Mouse (Mus musculus) myocyte (in vitro differentiated cells): ENCODE data around the gene Tasp1. TPM values are rescaled to one million over a fixed set of nuclear protein-coding genes. Genes with fewer than 3 reads are reported as not detected.
A peak's percentile ranks its signal among the peaks of the same experiment; 100 is the strongest.

ENCODE experiments used
- H3K27me3 ChIP-seq: one replicate; pipeline ENCODE4 v1.6.1; 2011; ENCODE audit not compliant: control insufficient read depth, insufficient read depth, insufficient read length
- H3K36me3 ChIP-seq: one replicate; pipeline ENCODE4 v1.6.1; 2011; ENCODE audit not compliant: control insufficient read depth, insufficient read depth
- H3K4me2 ChIP-seq: one replicate; pipeline ENCODE4 v1.6.1; 2011; ENCODE audit warnings: low read depth, control low read depth
- H3K4me3 ChIP-seq: one replicate; pipeline ENCODE4 v1.5.1; 2011; ENCODE audit warnings: mild to moderate bottlenecking, control low read depth, moderate library complexity
- H3K79me2 ChIP-seq: one replicate; pipeline ENCODE4 v1.6.1; 2011; ENCODE audit not compliant: control insufficient read depth, insufficient read depth
- H3ac ChIP-seq: one replicate; pipeline ENCODE4 v1.6.1; 2011; ENCODE audit not compliant: control insufficient read depth, insufficient read length
- CEBPB ChIP-seq: IDR thresholded peaks from 2 replicates; pipeline ENCODE4 v1.6.1; 2011; ENCODE audit warnings: mild to moderate bottlenecking, moderate library complexity; ENCODE audit not compliant: poor library complexity, insufficient read depth, severe bottlenecking
- E2F4 ChIP-seq: IDR thresholded peaks from one replicate; pipeline ENCODE4 v1.6.1; 2011; ENCODE audit warnings: mild to moderate bottlenecking, control low read depth, moderate library complexity; ENCODE audit not compliant: insufficient read depth
- MAX ChIP-seq: IDR thresholded peaks from one replicate; pipeline ENCODE4 v1.6.1; 2011; ENCODE audit warnings: low read depth, mild to moderate bottlenecking, control low read depth
- MYOD1 ChIP-seq, 3 experiments: IDR thresholded peaks; one replicate each; pipeline ENCODE4 v1.6.1; 2011; ENCODE audit warnings: control low read depth in 2 of 3, low read depth in 2 of 3, mild to moderate bottlenecking in 2 of 3, moderate library complexity in 1 of 3; ENCODE audit not compliant: insufficient read length in 2 of 3, control insufficient read depth in 1 of 3
- MYOG ChIP-seq, 3 experiments: IDR thresholded peaks; one replicate each; pipeline ENCODE4 v1.6.1; 2011; ENCODE audit warnings: control low read depth in 2 of 3, low read depth in 2 of 3, mild to moderate bottlenecking in 2 of 3; ENCODE audit not compliant: insufficient read length in 2 of 3, control insufficient read depth in 1 of 3, insufficient read depth in 1 of 3
- POLR2A ChIP-seq: IDR thresholded peaks from one replicate; pipeline ENCODE4 v1.6.1; 2011; ENCODE audit warnings: low read depth, mild to moderate bottlenecking, control low read depth, moderate library complexity; ENCODE audit not compliant: insufficient read length
- POLR2AphosphoS2 ChIP-seq: IDR thresholded peaks from one replicate; pipeline ENCODE4 v1.6.1; 2011; ENCODE audit warnings: low read depth, control low read depth; ENCODE audit not compliant: insufficient read length
- REST ChIP-seq: IDR thresholded peaks from one replicate; pipeline ENCODE4 v1.6.1; 2011; ENCODE audit warnings: mild to moderate bottlenecking, control low read depth, moderate library complexity; ENCODE audit not compliant: insufficient read depth, insufficient read length
- SRF ChIP-seq: IDR thresholded peaks from one replicate; pipeline ENCODE4 v1.6.1; 2011; ENCODE audit warnings: low read depth; ENCODE audit not compliant: control insufficient read depth, insufficient read length
- TCF12 ChIP-seq: IDR thresholded peaks from one replicate; pipeline ENCODE4 v1.6.1; 2011; ENCODE audit warnings: mild to moderate bottlenecking, control low read depth; ENCODE audit not compliant: poor library complexity, insufficient read depth, severe bottlenecking
- TCF3 ChIP-seq: IDR thresholded peaks from one replicate; pipeline ENCODE4 v1.6.1; 2011; ENCODE audit warnings: low read depth, control low read depth; ENCODE audit not compliant: insufficient read length
- USF1 ChIP-seq: IDR thresholded peaks from one replicate; pipeline ENCODE4 v1.6.1; 2011; ENCODE audit warnings: low read depth, mild to moderate bottlenecking, control low read depth, moderate library complexity
- polyA plus RNA-seq: library from polyadenylated mRNA; unstranded; fragments of >200 nt; fragmentation: generic; extraction: Trizol; gene quantifications from one replicate; pipeline ENCODE4 v1.2.1, GENCODE M21; 2012; ENCODE audit warnings: missing spikeins

Tasp1 gene
- polyA plus RNA-seq, 1 experiment, result 3.8 TPM

DNA sequence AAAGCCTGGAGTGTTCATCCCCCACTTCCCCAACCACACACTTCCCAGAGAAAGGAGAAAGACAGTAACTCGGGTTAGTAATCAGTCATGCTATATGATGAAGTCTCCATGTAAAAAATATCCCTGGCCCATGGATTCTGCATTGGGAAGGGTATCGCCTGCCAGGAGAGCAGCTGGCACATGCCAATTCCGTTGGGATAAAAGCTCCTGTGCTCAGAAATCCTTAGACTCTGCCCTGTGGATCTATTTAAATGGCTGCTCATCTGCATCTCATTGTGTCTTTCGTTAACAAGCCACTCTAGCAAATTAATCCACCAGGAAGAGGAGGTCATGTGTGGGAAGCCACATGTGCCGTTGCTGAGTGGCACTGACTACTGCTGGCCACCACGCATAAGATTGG is 258.7 kb downstream of the Tasp1 start:
- Histone ChIP-seq H3K79me2 (no peaks in the 10 kb centered on the region), H3K4me2 (no peak overlapping the region), H3K4me3 (no peak overlapping the region), H3ac (no peak overlapping the region), H3K27me3 (no peaks in the 10 kb centered on the region), H3K36me3 (no peaks in the 10 kb centered on the region)
- no peak for TF ChIP-seq MYOG (IDR thresholded peaks at IDR 0.05; ENCODE audit: control insufficient read depth in 1 of 3, insufficient read depth in 1 of 3, insufficient read length in 2 of 3, low read depth in 2 of 3)
- no peak for TF ChIP-seq TCF3
- TF ChIP-seq USF1, result no peak
- no peak for TF ChIP-seq POLR2AphosphoS2
- no peak for TF ChIP-seq MAX
- TF ChIP-seq TCF12, result no peak
- no peak for TF ChIP-seq REST
- no peak for TF ChIP-seq POLR2A
- TF ChIP-seq CEBPB, result no peak

DNA sequence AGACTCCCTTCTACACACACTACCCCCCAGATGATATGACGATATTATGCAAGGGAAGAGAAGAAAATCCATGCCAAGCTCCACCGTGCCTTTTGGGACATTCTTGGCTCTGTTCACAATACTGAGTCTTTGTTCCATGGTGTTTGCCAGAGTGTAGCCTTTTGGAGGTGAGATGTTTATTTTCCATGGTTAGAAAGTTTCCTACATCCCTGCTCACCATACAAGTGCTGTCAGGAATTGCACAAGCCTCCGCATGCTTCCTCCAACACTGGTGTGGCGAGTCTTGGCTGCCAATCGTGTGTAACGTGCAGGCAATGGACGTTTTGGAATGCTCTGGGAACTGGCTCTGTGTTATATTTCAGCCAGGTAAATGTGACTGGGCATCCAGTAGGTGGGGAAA is 262.6 kb downstream of the Tasp1 start:
- H3K4me3 ChIP-seq, result no peak overlapping the region
- H3K27me3 ChIP-seq, result no peaks in the 10 kb centered on the region
- no peaks in the 10 kb centered on the region for H3K79me2 ChIP-seq
- no peak for TF ChIP-seq MAX
- no peak for TF ChIP-seq CEBPB
- TF ChIP-seq MYOG (IDR thresholded peaks at IDR 0.05; ENCODE audit: control insufficient read depth in 1 of 3, insufficient read depth in 1 of 3, insufficient read length in 2 of 3, low read depth in 2 of 3), result no peak
- no peak for TF ChIP-seq POLR2A
- TF ChIP-seq POLR2AphosphoS2, result no peak
- TF ChIP-seq SRF, result no peak
- no peak for TF ChIP-seq MYOD1 (IDR thresholded peaks at IDR 0.05; ENCODE audit: control insufficient read depth in 1 of 3, insufficient read length in 2 of 3, low read depth in 2 of 3)
- no peak for TF ChIP-seq REST
- no peak for TF ChIP-seq USF1
- no peak for TF ChIP-seq TCF3
- no peak for TF ChIP-seq E2F4
- no peak for TF ChIP-seq TCF12
- no peak overlapping the region for H3ac ChIP-seq
- no peak overlapping the region for H3K4me2 ChIP-seq
- no peaks in the 10 kb centered on the region for H3K36me3 ChIP-seq

DNA sequence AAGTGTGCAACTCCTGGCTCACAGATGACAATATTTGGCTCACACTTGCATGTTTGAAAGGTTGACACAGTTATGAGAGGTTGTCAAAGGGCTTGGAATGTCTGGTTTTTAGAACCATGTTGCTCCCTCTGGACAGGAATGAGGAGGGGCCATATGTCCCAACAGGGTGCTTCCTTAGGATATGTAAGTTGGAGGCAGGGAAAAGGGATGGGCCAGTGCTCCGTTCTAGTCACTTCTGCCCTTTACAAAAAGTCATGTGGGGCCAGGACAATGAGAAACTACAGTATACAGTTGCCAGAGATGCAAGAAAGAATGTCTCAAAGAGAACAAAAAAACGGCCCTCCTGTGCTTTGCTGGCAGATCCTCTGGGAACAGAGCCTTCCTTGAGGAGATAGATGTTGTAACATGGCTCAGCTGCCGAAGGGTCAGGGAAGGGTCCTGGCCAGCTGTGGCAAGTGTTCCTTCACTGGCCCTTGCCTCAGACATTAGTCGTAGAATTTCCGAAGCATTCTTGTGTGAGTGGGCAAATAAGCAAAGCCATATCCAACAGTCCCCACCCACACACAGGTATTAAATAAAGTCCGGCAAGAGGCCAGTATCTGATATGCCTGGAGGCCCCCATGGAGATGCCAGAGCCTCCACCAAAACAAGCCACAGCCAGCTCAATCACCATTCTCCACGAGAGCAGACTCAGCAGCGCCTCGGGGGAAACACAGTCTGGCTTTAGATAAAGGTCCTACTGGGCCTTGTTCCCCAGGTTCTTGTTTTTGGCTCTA is 274.1 kb downstream of the Tasp1 start:
- Histone ChIP-seq H3K36me3 (no peaks in the 10 kb centered on the region), H3K4me2 (no peak overlapping the region), H3K4me3 (no peak overlapping the region), H3K27me3 (no peaks in the 10 kb centered on the region), H3K79me2 (no peaks in the 10 kb centered on the region), H3ac (no peak overlapping the region)
- TF ChIP-seq MYOD1 (IDR thresholded peaks at IDR 0.05; ENCODE audit: control insufficient read depth in 1 of 3, insufficient read length in 2 of 3, low read depth in 2 of 3) (peak in 1 of 3 experiments; percentile 31), TCF3 (no peak)

DNA sequence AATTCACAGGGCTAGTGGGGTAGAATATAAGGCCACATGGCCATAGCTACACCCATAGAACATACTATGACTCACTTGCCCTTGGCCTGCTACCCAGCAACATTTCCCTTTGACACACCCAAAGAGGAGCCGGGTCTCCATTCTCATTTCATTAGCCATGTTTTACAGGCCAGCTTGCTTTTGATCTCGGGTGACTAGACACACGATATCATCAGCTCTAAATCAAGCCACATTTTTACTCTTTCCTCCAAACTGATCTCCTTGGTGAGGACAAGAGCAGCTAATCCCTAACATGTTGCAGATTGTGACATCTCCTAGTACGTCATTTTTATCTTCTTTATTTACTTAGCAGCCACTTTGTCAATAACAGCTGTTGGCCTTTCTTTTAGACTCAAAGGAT is 277.9 kb downstream of the Tasp1 start:
- no peak overlapping the region for H3K4me2 ChIP-seq
- H3K4me3 ChIP-seq, result no peak overlapping the region
- H3K27me3 ChIP-seq, result no peaks in the 10 kb centered on the region
- H3ac ChIP-seq, result no peak overlapping the region
- no peaks in the 10 kb centered on the region for H3K36me3 ChIP-seq
- TF ChIP-seq TCF3, result no peak
- no peak for TF ChIP-seq USF1
- TF ChIP-seq MAX, result no peak
- no peak for TF ChIP-seq CEBPB
- no peak for TF ChIP-seq MYOG (IDR thresholded peaks at IDR 0.05; ENCODE audit: control insufficient read depth in 1 of 3, insufficient read depth in 1 of 3, insufficient read length in 2 of 3, low read depth in 2 of 3)
- TF ChIP-seq POLR2A, result no peak
- TF ChIP-seq SRF, result no peak
- no peak for TF ChIP-seq E2F4
- TF ChIP-seq MYOD1 (IDR thresholded peaks at IDR 0.05; ENCODE audit: control insufficient read depth in 1 of 3, insufficient read length in 2 of 3, low read depth in 2 of 3), result no peak
- TF ChIP-seq POLR2AphosphoS2, result no peak
- no peak for TF ChIP-seq REST
- no peak for TF ChIP-seq TCF12
- H3K79me2 ChIP-seq, result no peaks in the 10 kb centered on the region

DNA sequence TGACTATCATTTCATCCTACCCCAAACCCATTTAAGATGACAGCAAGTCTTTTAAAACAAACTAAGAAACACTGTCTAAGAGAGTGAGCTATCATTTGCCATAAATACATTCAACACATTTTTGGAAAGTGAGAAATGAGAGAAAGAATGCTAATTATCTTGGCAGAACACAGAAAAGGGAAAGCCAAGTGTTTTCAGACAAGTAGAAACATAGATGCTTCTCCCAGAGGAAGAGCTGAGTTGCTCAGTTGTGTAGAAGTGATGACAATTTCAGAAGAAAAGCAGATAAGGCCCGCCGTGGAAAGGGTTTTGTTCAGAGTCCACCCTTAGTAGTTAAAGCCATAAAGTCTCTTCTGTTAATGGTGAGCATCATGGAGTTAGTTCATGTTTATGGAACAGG is 281.7 kb downstream of the Tasp1 start:
- no peaks in the 10 kb centered on the region for H3K79me2 ChIP-seq
- no peaks in the 10 kb centered on the region for H3K36me3 ChIP-seq
- TF ChIP-seq E2F4, result no peak
- TF ChIP-seq USF1, result no peak
- no peak for TF ChIP-seq TCF3
- TF ChIP-seq MYOD1 (IDR thresholded peaks at IDR 0.05; ENCODE audit: control insufficient read depth in 1 of 3, insufficient read length in 2 of 3, low read depth in 2 of 3), result no peak
- no peak for TF ChIP-seq POLR2A
- no peak for TF ChIP-seq POLR2AphosphoS2
- TF ChIP-seq SRF, result no peak
- TF ChIP-seq TCF12, result no peak
- TF ChIP-seq REST, result no peak
- TF ChIP-seq CEBPB, result no peak
- TF ChIP-seq MYOG (IDR thresholded peaks at IDR 0.05; ENCODE audit: control insufficient read depth in 1 of 3, insufficient read depth in 1 of 3, insufficient read length in 2 of 3, low read depth in 2 of 3), result no peak
- no peak for TF ChIP-seq MAX
- no peaks in the 10 kb centered on the region for H3K27me3 ChIP-seq
- no peak overlapping the region for H3K4me3 ChIP-seq
- no peak overlapping the region for H3ac ChIP-seq
- no peak overlapping the region for H3K4me2 ChIP-seq
